Mouse (Mus musculus): ENCODE results near the gene Aak1. TPM values are rescaled to one million over a fixed set of nuclear protein-coding genes. Genes with fewer than 3 reads are reported as not detected.
A peak's percentile ranks its signal among the peaks of the same experiment; 100 is the strongest.

Gene Aak1
- polyA plus RNA-seq, 1 experiment: 22.8 TPM

DNA sequence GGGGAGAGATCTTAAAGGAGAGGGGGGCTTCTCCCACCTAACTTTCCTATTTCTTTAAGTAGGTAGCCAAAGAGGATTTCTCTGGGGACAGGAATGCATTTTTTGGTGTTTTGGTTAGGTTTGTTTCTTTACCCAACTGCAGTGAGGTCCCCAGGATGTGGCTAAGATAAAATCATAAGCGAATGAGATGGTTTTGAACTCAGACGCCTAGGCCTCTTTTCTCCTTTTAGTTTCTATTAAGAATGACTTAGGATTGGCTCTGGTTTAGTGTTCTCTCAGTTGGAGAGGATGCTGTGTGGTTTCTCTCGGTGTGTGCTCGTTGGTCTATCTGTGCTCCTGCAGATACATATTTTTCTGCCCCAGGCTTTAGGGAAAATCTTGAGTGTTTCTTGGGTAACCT is 1.3 kb downstream of the Aak1 start:
- Histone ChIP-seq H3K36me3 (ENCODE audit: control insufficient read depth, insufficient read depth, low read length) (peaks cover 5% of the 10 kb centered on the region), H3K4me1 (ENCODE audit: control insufficient read depth, insufficient read depth, insufficient read length, low read length) (peaks cover 3% of the 10 kb centered on the region; the same call in 1 of the 2 replicates), H3K27me3 (ENCODE audit: control insufficient read depth, insufficient read depth, low read length) (no peaks in the 10 kb centered on the region), H3K27ac (ENCODE audit: insufficient read depth, low read depth, low read length) (peak overlapping the region; percentile 62; the same call in 1 of the 2 replicates), H3K4me3 (ENCODE audit: low read depth, low read length) (peak overlapping the region; percentile 80)
- TF ChIP-seq CTCF (IDR thresholded peaks at IDR 0.05; ENCODE audit: extremely low read depth, insufficient read length, insufficient replicate concordance, low read depth, low read length): no peak
- no peak for TF ChIP-seq POLR2A (IDR thresholded peaks at IDR 0.05; ENCODE audit: low read depth, low read length)
- 49% methylated on average over 4 of the region's 4 CpGs for WGBS

DNA sequence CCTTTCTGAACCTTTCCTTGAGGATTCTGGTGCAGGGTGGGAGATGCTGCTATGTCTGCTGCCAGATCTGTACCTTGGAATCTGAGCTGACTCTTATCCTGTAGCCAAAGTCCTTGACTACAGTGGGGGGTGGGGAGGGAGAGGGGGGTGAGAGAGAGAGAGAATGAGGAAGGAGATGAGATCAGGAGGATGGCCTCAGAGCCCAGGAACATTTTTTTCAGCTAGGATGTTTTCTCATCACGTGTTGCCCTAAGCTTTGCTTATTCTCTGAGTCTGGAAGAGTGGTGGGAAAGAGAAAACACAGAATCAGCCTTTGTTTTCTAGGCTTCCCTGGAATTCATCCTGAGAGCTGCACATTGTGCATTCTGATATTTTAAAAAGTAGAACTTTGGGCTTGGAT is 2.2 kb downstream of the Aak1 start:
- TF ChIP-seq CTCF (IDR thresholded peaks at IDR 0.05; ENCODE audit: extremely low read depth, insufficient read length, insufficient replicate concordance, low read depth, low read length) (no peak), POLR2A (IDR thresholded peaks at IDR 0.05; ENCODE audit: low read depth, low read length) (no peak)
- Histone ChIP-seq H3K4me3 (ENCODE audit: low read depth, low read length) (no peak overlapping the region), H3K27me3 (ENCODE audit: control insufficient read depth, insufficient read depth, low read length) (no peaks in the 10 kb centered on the region), H3K27ac (ENCODE audit: insufficient read depth, low read depth, low read length) (no peak overlapping the region), H3K36me3 (ENCODE audit: control insufficient read depth, insufficient read depth, low read length) (peaks cover 7% of the 10 kb centered on the region), H3K4me1 (ENCODE audit: control insufficient read depth, insufficient read depth, insufficient read length, low read length) (peaks cover 3% of the 10 kb centered on the region; the same call in 1 of the 2 replicates)
- WGBS: 5% methylated on average over 1 of the region's 1 CpGs

DNA sequence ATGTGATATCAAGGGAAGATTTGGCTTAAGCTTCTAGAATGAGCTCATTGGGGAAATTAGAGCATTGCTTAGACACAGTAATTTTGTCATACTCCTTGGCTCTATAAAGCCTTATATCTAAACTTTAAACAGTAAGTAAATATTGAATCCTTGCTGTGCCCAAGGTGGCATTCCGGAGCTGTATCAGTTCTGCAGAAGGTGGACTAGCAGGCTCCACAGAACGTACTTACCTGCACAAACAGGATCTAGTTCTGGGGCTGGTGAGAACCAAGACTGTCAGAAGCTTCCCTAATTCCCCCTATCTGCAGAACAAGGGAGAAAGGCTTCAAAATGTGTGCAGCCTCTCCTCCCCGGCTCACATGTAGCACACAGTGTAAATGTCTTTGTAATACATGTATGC is 4.6 kb downstream of the Aak1 start:
- peaks cover 3% of the 10 kb centered on the region; the same call in 1 of the 2 replicates for H3K4me1 ChIP-seq (ENCODE audit: control insufficient read depth, insufficient read depth, insufficient read length, low read length)
- 48% methylated on average over 3 of the region's 3 CpGs for WGBS
- no peak for TF ChIP-seq POLR2A (IDR thresholded peaks at IDR 0.05; ENCODE audit: low read depth, low read length)
- TF ChIP-seq CTCF (IDR thresholded peaks at IDR 0.05; ENCODE audit: extremely low read depth, insufficient read length, insufficient replicate concordance, low read depth, low read length): no peak
- H3K27me3 ChIP-seq (ENCODE audit: control insufficient read depth, insufficient read depth, low read length): no peaks in the 10 kb centered on the region
- peaks cover 9% of the 10 kb centered on the region for H3K36me3 ChIP-seq (ENCODE audit: control insufficient read depth, insufficient read depth, low read length)
- no peak overlapping the region for H3K27ac ChIP-seq (ENCODE audit: insufficient read depth, low read depth, low read length)
- no peak overlapping the region for H3K4me3 ChIP-seq (ENCODE audit: low read depth, low read length)

DNA sequence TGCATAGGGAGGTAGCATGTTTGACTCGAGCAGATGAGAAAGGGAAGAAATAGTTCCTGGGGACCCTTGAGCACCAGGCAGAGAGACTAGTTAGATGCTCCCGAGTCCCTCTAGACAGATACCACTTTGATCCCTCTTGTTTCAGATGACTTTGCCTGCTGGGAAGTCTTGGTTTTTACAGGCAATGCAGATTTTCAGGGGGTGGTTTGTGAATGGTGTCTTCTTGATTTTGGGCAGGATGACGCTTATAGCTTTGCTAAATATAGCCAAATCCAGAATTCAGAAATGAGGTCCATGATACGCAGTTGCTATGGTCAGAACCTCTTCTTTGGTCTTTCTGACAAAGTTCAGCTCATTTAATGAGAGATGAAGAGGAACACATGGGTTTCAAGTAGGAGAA is 5.6 kb downstream of the Aak1 start:
- Histone ChIP-seq H3K27ac (ENCODE audit: insufficient read depth, low read depth, low read length) (no peak overlapping the region), H3K4me3 (ENCODE audit: low read depth, low read length) (no peak overlapping the region), H3K4me1 (ENCODE audit: control insufficient read depth, insufficient read depth, insufficient read length, low read length) (peaks cover 3% of the 10 kb centered on the region; the same call in 1 of the 2 replicates), H3K27me3 (ENCODE audit: control insufficient read depth, insufficient read depth, low read length) (no peaks in the 10 kb centered on the region), H3K36me3 (ENCODE audit: control insufficient read depth, insufficient read depth, low read length) (peaks cover 9% of the 10 kb centered on the region)
- WGBS: 91% methylated on average over 4 of the region's 4 CpGs
- TF ChIP-seq CTCF (IDR thresholded peaks at IDR 0.05; ENCODE audit: extremely low read depth, insufficient read length, insufficient replicate concordance, low read depth, low read length) (no peak), POLR2A (IDR thresholded peaks at IDR 0.05; ENCODE audit: low read depth, low read length) (no peak)

DNA sequence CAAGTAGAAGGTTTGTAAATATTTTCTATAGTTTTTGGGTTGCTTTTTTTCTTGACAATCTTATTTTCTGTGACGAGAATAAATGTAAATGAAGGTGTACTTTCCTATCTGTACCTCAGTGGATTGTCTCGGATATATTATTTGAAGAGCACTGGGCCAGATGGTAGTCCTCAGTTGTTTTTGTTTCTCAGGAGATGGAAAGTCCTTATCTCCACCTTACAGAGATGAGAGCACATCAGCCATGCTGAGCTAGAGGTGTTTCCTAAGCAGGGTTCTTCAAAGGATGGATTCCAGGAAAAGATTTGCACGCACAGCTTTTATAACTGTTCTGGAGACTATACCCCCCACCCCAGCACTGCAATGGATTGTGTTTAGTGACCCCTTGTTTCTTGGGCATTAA is 9.3 kb downstream of the Aak1 start:
- no peaks in the 10 kb centered on the region for H3K4me1 ChIP-seq (ENCODE audit: control insufficient read depth, insufficient read depth, insufficient read length, low read length)
- peaks cover 15% of the 10 kb centered on the region for H3K36me3 ChIP-seq (ENCODE audit: control insufficient read depth, insufficient read depth, low read length)
- H3K4me3 ChIP-seq (ENCODE audit: low read depth, low read length): no peak overlapping the region
- H3K27me3 ChIP-seq (ENCODE audit: control insufficient read depth, insufficient read depth, low read length): no peaks in the 10 kb centered on the region
- TF ChIP-seq POLR2A (IDR thresholded peaks at IDR 0.05; ENCODE audit: low read depth, low read length) (no peak), CTCF (IDR thresholded peaks at IDR 0.05; ENCODE audit: extremely low read depth, insufficient read length, insufficient replicate concordance, low read depth, low read length) (no peak)
- WGBS: 90% methylated on average over 3 of the region's 3 CpGs
- no peak overlapping the region for H3K27ac ChIP-seq (ENCODE audit: insufficient read depth, low read depth, low read length)

DNA sequence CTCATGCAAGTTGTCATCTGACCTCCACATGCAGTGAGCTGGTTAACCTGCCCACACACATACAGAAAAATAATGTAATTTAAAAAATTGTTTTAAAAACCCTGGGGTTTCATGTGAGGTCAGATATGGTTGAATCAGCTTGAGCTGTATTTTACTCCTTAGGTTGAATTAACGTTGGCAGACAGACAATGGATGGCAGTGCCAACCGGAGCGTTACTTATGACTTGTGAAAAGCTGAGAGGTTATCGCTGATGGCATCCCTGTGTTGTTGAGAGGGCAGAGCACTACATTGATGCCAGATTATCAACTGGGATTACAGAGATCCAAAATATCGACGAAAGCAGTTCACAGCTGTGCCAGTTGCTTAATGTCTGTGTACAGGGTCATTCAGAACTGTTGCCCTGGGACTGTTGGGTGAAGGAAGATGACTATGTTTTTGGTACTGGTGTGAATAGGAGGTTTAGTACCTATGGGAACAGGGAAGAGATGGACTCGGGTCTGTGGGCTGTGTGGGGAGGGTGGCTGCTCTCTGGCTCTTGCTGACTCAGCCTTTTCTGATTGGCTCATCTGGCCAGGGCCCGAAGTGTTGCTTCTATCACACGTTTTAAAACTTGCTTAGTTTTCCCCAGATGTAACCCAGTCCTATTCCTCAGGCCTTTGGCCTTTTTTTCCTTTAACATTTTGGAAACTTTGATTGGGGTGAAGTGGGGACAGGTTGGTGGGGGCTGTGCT is 11.6 kb downstream of the Aak1 start:
- WGBS: 88% methylated on average over 9 of the region's 9 CpGs
- Histone ChIP-seq H3K4me1 (ENCODE audit: control insufficient read depth, insufficient read depth, insufficient read length, low read length) (no peaks in the 10 kb centered on the region), H3K27ac (ENCODE audit: insufficient read depth, low read depth, low read length) (no peak overlapping the region), H3K36me3 (ENCODE audit: control insufficient read depth, insufficient read depth, low read length) (peaks cover 11% of the 10 kb centered on the region), H3K27me3 (ENCODE audit: control insufficient read depth, insufficient read depth, low read length) (no peaks in the 10 kb centered on the region), H3K4me3 (ENCODE audit: low read depth, low read length) (no peak overlapping the region)
- TF ChIP-seq POLR2A (IDR thresholded peaks at IDR 0.05; ENCODE audit: low read depth, low read length) (no peak), CTCF (IDR thresholded peaks at IDR 0.05; ENCODE audit: extremely low read depth, insufficient read length, insufficient replicate concordance, low read depth, low read length) (no peak)

DNA sequence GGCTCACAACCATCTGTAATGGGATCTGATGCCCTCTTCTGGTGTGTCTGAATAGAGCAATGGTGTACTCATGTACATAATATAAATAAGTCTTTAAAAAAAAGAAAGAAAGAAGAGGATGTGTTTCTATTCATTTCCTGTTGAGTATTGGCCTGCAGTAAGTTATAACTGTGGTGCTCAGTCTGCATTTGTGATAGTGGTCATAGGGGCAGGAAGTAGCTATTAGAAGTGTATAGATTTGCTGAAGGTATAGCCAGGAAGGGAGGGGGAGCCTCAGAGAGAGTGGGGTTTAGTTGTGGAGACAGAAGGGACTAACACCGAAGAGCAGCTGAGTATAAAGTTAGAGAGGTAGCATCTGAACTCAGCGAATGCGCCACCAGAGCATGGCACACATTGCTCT is 15.0 kb downstream of the Aak1 start:
- no peak for TF ChIP-seq POLR2A (IDR thresholded peaks at IDR 0.05; ENCODE audit: low read depth, low read length)
- no peak for TF ChIP-seq CTCF (IDR thresholded peaks at IDR 0.05; ENCODE audit: extremely low read depth, insufficient read length, insufficient replicate concordance, low read depth, low read length)
- Histone ChIP-seq H3K27me3 (ENCODE audit: control insufficient read depth, insufficient read depth, low read length) (no peaks in the 10 kb centered on the region), H3K27ac (ENCODE audit: insufficient read depth, low read depth, low read length) (no peak overlapping the region), H3K4me3 (ENCODE audit: low read depth, low read length) (no peak overlapping the region), H3K4me1 (ENCODE audit: control insufficient read depth, insufficient read depth, insufficient read length, low read length) (peaks cover 2% of the 10 kb centered on the region; the same call in 1 of the 2 replicates), H3K36me3 (ENCODE audit: control insufficient read depth, insufficient read depth, low read length) (peaks cover 7% of the 10 kb centered on the region)
- WGBS: 92% methylated on average over 3 of the region's 3 CpGs

Measured in small intestine, adult 2 months (tissue).